Mouse (Mus musculus): Measurements from ENCODE around the gene Trim32. TPM values are rescaled to one million over a fixed set of nuclear protein-coding genes. Genes with fewer than 3 reads are reported as not detected.

Trim32 gene
- polyA plus RNA-seq (2015; fragmentation: Nextera tagmentation; extraction: Ambion mirVana) = 14.8 and 18.4 TPM in 2 replicates

GRCm38 (mm10) chr4:65604504-65605150 lies at the start of gene Trim32:
Trim32 (plus strand) TSS chr4:65604986.
- DNase-seq (ENCODE audit: low spot score) = peak; percentile 97

DNA sequence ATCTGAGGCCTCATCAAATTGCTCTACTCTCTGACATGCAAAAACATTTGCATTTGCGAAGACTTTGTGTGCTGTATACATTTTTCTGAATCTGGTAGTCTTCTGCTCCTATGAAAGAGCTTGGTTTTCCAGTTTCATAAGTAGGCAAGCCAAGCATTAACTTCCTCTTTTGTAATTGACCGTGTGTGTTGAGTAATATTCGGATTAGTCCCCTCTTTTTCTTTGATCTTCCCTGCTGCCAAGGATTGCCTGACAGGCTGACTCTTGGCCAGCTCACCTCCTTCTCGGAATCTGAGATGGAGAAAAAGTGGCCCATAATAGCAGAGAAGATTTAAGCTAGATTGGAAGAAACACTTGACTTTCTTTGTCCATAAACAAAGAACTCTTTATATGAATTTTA lies 39.3 kb upstream of the Trim32 start:
- no peak for DNase-seq (ENCODE audit: low spot score)

DNA sequence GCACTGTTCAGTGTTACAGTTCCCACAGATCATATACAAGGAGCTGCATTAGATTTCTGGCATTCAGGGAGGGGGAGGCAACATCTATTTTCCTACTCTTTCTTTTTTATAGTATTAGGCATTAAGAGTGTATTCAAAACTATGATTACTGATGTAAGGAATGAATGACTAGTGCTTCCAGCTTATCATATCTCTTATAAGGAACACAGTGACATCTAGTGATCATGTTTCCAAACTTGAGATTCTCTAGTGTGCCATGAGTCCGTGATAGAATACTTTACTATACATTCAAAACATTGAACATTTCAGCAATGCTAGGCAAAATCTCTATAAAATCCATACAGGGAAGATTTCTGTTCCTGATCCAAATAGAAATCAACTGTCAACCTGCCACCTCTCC lies 24.5 kb upstream of the Trim32 start:
- no peak for DNase-seq (ENCODE audit: low spot score)

- DNase-seq (ENCODE audit: low spot score) = no peak
Observed at GRCm38 (mm10) chr4:65586947-65587346, 17.8 kb upstream of the Trim32 start.

DNA sequence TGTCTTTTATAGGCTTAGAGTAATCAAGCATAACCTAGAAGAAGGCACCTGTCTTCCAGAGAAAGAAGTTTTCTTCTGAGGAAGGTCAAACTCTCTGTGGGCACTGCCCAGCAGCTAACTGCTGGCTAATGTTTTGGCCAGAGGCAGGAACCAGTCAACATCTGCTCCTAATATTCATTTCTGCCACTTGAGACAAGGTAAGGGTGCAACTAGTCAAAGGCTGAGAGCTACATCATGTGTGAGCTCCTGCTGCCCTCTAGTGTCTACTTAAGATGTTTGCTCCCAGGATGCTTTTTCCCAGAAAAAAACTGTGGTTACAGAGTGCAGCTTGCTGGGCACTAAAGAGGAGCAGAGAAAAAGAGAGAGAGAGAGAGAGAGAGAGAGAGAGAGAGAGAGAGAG lies 15.0 kb upstream of the Trim32 start:
- peak; percentile 17 for DNase-seq (ENCODE audit: low spot score)

DNA sequence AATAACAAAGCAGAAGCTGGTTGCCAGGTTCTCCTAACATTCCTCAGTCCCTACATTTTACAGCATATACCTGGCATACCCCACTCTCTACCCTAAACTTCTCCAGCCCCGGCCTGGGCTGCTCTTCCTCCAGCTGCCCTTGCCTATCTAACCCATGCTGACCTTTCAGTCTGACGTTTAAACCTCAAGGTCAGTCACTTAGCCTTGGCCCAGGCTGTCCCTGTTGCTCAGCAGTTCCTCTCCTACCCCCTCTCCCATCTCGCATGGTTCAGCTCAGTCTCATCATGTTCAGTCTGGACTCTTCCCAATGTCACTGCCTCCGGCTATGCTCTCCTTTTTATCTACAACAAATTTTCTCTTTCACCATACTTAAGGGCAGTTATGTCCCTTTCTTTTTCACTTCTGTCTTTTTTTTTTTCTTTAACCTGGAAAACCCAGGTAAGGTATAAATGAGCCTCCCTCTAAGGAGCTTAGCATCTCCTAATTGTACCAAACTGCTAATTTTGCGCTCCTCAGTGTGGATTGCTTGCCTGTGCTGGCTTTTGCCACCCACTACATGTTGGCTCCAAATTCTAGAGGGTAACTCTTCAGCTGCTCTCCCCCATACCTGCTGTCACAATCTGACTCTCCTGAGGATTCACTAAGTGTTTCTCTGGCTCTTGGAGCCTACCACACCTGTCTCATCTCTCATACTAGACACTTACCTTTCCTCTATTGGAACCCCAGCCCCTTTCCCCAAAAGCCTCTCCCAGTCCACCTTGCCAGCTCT lies 10.0 kb upstream of the Trim32 start:
- no peak for DNase-seq (ENCODE audit: low spot score)

DNA sequence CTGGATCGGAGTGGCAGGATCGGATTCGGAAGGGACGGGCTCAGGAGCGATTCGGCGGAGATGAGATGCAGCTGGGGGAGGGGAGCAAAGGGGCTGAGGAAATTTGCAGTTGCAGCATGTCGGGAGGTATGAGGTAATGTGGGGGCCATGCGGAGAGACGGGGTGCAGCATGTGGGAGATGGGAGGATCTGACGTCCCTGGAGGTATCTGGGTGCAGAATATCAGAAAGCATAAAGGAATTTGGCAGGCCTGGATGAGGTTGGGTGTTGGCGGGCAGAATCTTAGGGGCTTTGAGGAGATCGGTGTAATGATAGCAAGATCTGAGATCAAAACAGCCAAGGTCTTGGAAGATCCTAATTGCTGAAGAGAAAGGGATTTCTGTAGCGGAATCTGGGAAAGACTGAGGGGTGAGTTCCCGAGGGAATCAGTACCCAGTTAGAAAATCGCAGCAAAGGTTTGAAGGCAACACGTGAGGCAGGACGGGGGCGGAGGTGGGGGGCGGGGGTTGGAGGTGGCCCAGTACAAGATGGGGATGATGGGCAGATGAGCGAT lies 441 bp downstream of the Trim32 start:
- no peak for DNase-seq (ENCODE audit: low spot score)

DNA sequence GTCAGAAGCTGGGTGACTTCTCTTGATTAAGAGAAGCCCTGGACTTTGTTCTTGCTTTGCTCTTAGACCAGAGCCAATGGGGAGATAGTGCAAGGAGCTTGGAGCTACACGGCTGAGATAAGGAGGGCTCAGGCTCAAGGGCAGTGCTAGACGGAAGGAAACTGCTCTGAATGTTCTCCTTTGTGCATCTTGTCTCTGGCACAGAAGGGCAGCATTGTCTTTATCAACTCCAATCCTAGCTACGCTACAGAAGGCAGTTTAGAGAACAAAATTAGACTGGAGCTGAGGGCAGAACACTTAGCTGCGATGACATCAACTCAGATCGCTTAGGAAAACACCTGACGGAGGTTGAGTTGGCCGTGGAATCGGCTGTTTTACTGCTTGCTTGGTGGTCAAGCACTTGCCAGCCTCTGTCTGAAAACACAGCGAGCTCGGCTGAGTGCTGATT lies 2.4 kb downstream of the Trim32 start:
- DNase-seq (ENCODE audit: low spot score) = no peak

DNA sequence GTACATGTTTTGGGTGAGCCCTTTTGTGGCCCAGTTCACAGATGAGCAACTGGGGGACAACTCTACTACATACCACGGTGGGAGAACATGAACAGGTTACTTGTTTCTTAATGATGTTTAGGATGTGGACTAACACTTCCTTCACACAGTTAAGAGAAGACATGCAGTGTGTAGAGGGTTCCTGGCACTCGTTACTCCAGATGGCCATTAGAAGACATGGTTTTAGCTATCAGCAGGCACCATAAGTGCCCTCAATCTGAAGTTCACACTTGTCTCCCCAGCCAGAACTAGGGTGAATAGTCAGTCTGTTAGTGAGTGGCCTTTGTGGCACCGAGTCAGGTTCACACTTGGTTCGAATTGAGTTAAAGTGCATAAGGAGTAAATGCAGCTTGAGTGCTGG lies 3.3 kb downstream of the Trim32 start:
- no peak for DNase-seq (ENCODE audit: low spot score)

- DNase-seq (ENCODE audit: low spot score) = no peak
Observed at GRCm38 (mm10) chr4:65610329-65610728, 5.5 kb downstream of the Trim32 start.

DNA sequence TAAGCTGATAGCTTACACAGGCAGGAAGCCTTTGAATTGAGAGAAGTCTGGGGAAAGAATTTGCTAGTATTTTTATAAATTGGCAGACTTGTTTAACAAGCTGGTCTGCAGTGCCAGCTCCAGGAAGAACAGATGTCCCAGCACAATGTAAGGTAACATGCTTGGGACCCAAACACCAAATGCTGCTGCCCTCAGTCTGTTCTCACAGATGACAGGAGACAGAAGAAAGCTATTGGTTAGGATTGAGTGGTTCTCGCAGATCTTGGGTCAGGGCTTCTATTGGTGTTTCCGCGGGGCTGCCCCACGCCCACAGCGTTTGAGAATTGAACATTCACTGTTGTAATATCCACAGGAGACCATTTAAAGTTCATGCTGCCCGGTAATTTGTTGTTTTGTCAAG lies 6.1 kb downstream of the Trim32 start:
- DNase-seq (ENCODE audit: low spot score) = no peak

GRCm38 (mm10) chr4:65613135-65613534 lies 8.3 kb downstream of the Trim32 start:
- DNase-seq (ENCODE audit: low spot score) = no peak

DNA sequence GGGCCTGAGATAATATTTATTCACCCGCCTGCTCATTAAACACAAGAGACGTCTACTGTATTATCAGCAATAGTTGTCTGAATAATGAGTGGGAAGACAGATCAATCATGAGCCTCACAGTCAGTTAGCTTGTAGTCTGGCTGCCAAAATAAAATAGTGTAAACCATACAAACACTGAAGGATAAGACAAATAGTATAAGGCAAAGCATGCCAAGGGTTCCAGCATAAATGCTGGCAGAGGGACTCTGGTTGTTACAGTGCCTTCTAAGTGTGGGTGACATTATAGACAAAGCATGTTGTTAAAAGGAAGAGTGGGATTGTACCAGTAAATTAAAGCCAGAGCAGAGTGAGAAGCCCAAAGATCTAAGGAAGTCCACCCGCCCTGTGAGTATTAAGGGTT lies 15.3 kb downstream of the Trim32 start:
- DNase-seq (ENCODE audit: low spot score) = no peak

DNA sequence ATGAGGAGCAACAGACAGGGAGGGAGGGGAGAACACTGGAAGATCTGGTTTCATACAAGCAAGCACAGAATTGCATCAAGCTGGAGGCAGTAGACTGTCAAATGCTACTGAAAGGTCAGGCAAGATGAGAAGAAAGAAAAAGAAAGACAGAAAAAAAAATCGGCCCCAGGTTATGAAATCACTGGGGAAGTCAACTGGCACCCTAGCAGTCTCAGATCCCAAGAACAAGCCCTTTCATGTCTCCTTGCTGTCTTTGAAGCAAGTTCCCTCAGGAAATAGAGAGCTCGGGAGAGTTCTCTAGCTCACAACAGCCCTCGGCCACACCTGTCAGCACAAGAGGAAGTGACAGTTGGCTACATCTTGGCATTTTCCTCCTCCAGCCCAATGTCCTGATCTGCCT lies 33.4 kb downstream of the Trim32 start:
- DNase-seq (ENCODE audit: low spot score) = no peak

GRCm38 (mm10) chr4:65642611-65643010 lies 37.8 kb downstream of the Trim32 start:
- no peak for DNase-seq (ENCODE audit: low spot score)

- peak; percentile 14 for DNase-seq (ENCODE audit: low spot score)
Observed at GRCm38 (mm10) chr4:65654723-65655122, 49.9 kb downstream of the Trim32 start.

- no peak for DNase-seq (ENCODE audit: low spot score)
Observed at GRCm38 (mm10) chr4:65663176-65663575, 58.4 kb downstream of the Trim32 start.

Data from thymus, postnatal 0 days (tissue).